Mouse (Mus musculus) thymus, postnatal 25 days (tissue): ENCODE data around the gene Pds5a.
"Not testable (repeated sequence)": the region's sequence is repeated elsewhere in the genome, so short reads cannot be mapped to it uniquely, and the experiment has no call there.

Source experiments
- DNase-seq: peaks from one replicate; pipeline ENCODE4 v3.0.0; 2022

Gene Pds5a

DNA sequence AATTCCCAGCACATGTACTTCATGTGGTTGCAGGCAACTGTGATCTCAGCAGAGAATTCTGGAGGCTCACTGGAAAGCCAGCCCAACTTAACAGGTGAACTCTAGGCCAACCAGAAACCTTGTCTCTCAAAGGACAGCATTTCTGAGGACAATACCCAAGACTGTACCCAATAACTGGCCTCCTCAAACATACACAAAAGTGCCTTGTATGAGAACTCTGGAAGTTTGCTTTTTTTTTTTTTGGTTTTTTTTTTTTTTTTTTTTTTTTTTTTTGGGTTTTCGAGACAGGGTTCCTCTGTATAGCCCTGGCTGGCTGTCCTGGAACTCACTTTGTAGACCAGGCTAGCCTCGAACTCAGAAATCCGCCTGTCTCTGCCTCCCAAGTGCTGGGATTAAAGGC is 4.0 kb downstream of the Pds5a start:
- not testable (repeated sequence) for DNase-seq

DNA sequence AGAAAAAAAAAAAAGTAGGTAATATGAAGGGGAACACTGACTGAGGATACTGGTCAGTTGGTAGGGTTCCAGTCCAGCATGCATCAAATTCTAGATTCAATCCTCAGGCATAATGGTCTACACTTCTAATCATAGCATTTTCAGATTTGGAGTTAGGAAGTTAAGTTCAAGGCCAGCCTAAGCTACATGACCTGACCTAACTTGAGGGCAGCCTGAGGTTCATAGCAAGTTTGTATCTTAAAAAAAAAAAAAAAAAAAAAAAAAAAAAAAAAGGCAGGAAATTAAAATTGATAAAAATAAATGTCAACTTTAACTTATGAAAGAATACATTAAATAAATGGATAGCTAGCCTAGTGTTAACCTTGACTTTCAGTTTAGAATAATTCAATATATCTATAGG is 5.1 kb downstream of the Pds5a start:
- no peak for DNase-seq

DNA sequence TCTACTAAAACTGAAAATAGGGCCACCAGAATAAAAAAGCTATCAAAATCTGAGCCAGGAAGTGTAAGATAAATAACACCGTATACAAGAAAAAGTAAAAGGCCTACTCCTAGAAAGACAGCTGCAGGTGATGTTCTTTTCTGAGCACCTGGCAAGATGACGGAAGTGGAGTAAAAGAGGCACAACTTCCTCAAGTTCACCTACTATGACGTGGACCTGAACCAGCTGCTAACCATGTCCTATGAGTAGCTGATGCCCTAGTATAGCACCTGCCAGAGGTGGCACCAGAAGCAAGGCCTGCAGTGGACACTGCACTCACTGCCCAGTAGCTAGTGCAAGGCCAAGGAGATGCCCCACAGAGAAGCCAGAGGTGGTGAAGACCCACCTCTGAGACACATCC is 9.3 kb downstream of the Pds5a start:
- no peak for DNase-seq

GRCm38 (mm10) chr5:65686806-65687205 is 11.3 kb downstream of the Pds5a start:
- DNase-seq, result no peak

DNA sequence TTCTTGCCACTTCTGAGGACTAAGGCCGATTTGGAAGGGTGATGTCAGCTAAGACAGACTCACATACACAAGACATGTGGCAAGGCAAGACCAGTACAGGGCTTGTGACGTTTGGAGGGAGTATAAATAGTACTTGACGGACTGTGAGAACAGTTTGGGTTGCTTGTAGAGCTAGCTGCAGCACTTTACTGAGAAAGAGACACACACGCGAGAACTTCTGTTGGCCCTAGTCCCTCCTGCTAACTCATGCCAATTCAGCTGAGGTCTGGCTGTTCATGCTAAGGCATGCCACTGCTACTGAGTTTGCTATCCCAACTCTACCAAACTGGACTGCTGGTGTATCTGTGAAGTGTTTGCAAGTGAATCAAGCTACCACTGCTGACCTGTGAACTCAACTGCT is 19.2 kb downstream of the Pds5a start:
- DNase-seq, result no peak

GRCm38 (mm10) chr5:65672162-65672561 is 25.9 kb downstream of the Pds5a start:
- no peak for DNase-seq

DNA sequence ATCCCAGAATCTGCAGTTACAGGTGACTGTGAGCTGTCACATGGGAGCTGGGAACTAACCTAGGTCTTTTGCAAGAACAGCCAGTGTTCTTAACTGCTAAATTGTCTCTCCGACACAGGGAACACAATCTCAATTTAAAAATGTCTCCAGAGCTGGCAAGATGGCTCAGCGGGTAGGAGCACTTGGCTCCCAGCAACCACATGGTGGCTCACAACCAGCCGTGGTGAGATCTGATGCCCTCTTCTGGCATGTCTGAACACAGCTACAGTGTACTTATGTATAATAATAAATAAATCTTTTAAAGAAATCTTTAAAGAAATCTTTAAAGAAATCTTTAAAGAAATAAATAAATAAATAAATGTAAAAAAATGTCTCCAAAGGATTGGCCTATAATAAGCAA is 30.4 kb downstream of the Pds5a start:
- DNase-seq, result peak; percentile 18

GRCm38 (mm10) chr5:65665370-65665769 is 32.7 kb downstream of the Pds5a start:
- DNase-seq, result no peak

DNA sequence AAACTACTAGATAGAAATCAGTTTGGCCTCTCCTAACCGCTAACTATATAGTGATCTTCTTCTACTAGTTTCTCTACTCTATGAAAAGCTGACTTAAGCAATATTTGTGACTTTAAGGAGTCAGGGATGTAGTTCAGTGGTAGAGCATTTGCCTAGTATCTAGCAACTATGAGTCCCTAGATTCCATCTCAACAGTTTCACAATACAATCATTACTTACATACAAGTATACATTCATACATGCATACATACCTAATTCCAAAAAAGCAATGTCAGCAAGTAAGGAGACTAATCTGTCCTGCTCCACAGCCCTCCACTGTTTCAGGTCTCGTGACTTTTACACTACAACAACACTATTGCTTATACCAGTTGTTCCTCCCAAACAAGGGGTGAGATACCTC is 36.1 kb downstream of the Pds5a start:
- DNase-seq, result no peak

- peak; percentile 19 for DNase-seq
These were observed 44.3 kb downstream of the Pds5a start for GRCm38 (mm10) chr5:65653786-65654185.

DNA sequence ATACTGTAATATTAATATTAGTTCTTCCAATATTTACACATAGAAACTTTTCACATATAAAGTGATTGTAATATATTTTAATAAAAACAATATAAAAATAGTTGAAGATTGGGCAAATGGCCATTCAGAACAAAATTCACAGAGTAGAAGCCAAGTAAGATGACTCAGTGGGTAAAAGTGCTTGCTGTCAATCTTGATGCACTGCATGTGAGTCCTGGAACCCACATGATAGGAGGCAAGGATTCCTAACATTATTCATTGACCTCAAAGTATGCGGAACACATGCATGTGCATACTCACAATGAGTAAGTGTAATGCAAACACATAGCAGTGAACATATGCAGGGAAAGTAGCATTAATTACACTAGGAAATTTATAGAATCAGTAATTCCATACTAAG is 59.2 kb downstream of the Pds5a start:
- no peak for DNase-seq

DNA sequence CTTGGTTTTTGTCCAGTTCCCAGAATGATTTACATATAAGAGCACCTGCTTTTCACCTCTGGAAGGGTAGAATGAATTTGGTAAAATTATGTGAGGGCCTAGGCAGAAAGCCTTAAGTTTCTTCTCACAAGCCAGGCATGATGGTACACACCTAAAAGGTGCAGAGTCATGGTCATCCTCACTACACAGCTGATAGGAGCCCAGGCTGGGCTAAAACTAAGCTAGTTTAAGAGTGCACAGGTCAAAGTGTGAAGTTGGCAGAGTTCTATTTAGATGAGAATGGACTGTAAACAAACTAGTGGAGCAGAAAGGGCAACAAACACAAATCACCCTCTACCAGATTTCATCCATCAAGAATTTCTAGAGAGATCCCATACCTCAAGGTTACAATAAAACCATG is 73.7 kb downstream of the Pds5a start:
- no peak for DNase-seq

DNA sequence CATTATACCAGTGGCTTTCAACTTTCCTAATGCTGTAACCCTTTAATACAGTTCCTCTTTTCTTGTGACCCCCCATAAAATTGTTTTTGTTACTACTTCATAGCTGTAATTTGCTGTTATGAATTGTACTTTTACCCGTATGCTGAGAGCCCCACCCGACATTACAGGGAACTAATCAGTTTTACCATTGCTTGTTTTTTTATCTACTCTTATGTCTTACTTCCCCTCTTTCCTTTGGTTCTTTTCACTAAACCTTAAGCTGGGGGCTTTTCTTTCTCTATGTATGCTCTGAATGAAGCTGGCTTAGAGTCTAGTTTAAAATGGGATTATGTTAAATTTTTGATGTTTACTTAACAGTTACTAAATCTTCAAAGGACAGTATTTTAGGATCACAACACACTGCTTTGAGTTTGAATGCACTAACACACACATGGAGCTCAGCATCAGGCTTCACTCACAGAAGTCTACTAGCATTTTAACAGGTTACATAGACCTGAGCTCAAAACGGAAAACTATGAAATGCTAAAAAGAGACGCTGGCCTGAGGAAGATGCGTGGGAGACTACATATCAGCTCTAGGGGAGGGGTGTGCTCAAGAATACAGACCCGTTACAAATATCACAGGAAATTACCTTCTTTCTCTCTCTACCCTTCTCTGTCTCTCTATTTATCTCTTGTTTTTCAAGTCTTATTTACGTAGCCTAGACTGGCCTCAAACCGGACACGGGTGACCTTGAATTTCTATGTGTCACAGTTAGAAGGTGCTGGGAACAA is 84.7 kb downstream of the Pds5a start:
- DNase-seq, result no peak

GRCm38 (mm10) chr5:65610541-65610940 is 87.5 kb downstream of the Pds5a start:
- DNase-seq, result no peak

DNA sequence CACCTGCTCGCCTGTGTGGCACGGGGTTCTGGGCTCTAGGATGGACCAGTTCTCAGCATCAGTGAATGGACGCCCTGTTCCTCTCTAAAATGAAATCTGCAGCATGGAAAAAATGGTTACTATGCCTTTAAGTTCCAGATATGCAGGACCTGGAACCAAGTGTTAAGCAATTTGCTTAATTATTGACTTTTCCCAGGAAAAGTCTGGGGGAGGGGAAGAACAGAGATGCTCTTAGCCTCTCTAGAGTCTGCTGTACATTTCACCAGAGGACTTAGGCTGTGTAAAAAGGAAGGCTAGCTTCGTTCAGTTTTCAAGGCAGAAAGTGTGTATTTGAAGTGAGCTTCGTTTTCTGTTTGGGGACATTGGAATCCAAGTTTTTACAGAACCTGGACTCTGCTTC is 88.3 kb downstream of the Pds5a start:
- no peak for DNase-seq

DNA sequence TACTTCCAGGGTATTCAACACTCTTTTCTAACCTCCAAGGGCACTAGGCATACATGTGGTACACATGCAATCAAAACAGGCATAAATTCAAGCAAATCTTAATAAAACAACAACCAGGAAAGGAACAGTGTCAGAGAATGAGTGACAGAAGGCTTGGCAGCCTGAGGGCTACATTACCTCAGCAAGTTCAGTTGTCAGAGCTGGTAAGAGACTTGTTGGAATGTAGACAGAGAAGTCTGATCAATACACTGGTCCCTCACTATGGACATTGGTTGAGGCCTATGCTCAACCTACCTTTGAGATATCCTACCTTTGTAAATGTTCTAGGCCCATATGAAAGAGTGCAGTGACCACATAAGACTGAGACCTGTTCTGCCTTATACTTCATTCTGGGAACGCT is 91.3 kb downstream of the Pds5a start:
- DNase-seq, result no peak

GRCm38 (mm10) chr5:65599681-65600080 is 98.4 kb downstream of the Pds5a start:
- no peak for DNase-seq

GRCm38 (mm10) chr5:65592421-65592820 is 105.7 kb downstream of the Pds5a start:
- no peak for DNase-seq

GRCm38 (mm10) chr5:65590199-65590598 is 107.9 kb downstream of the Pds5a start:
- DNase-seq, result no peak

GRCm38 (mm10) chr5:65586291-65586690 is 111.8 kb downstream of the Pds5a start:
- no peak for DNase-seq

- DNase-seq, result no peak
These were observed 119.5 kb downstream of the Pds5a start for GRCm38 (mm10) chr5:65578545-65578944.

DNA sequence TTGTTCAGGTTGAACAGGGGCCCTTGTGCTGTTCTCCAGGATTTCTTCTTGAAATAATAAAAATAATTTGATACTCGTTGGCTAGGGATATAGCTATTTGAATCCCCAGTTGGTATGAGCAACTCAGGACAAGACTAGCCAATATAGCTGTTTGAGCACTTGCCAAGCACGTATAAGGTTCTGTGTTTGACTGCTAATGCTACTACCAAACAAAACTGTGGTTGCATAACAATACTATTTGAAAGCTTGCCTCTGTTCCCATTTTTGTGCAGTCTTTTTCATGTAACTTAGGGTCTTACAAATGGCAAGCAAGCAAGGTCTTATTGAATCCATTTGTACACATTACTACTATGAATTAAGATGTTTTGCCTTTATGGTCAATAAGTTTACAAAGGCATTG is 122.2 kb downstream of the Pds5a start:
- DNase-seq, result no peak

DNA sequence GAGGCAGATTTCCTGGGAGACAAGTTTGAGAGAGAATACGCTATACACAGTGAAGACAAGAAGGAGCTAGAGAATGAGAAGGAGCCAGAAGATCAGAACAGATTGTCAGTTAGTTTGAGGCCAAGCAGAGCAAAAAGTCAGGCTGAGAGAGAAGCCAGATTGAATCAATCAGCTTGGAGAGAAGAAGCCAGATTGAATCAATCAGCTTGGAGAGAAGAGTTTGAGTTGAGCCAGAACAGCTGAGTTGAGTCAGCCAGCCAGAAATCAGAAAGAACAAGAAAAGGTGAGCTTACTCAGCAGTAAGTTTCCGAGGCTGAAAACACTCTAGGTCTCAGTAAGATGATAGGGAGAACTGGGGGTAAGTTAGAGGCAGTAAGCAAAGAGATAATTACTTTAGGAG is 123.2 kb downstream of the Pds5a start:
- DNase-seq, result no peak

GRCm38 (mm10) chr5:65565486-65565885 is 132.6 kb downstream of the Pds5a start:
- no peak for DNase-seq

DNA sequence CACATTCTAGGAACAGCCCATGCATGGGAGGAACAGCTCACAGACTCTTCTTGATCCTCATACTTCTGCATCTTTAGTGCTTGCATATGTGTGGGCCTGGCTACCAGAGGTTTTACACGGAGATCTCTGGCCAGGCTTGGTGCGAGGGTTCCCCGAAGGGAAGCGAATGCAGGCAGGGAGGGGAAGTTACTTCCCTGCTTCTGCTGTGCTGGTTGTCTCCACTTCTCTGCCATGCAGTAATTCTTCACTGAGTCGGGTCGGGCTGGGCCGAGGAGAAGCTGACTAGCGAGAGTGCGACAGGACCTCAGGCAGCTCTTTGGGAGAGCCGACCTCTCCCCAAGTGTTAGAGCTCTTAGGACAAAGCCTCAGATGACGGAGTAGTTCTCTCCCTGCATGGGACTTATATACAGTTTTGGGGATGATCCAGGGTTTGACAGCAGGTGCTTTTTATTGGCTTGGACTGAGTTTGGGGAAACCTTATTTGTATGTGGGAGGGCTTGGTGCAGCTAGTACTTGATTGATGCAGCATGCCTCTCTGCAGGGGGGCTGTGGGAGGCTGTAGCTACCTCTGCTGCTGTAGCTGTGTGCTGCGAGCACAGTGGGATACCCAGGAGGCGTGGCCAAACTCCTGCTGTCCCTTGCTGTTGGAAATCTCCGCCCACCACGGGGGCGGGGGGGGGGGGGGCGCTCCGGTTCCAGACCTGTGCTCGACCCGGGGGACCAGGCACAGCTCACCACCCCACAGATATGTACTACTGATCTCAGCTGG is 136.8 kb downstream of the Pds5a start:
- no peak for DNase-seq
